Mouse (Mus musculus) hindbrain, embryonic 10.5 days (tissue): ENCODE results near the gene Sf3b2. TPM values are rescaled to one million over a fixed set of nuclear protein-coding genes. Genes with fewer than 3 reads are reported as not detected.

ENCODE experiments used
- DNase-seq: peaks from one replicate; pipeline ENCODE4 v3.0.0-alpha.2; 2017; ENCODE audit warnings: low spot score
- H3K27ac ChIP-seq: fragments of 300-500 bp; sonication (generic); 2 replicates; pipeline ENCODE4 v1.5.1; 2016; ENCODE audit warnings: mild to moderate bottlenecking, moderate library complexity
- H3K27me3 ChIP-seq: fragments of 300-500 bp; sonication (generic); 2 replicates; pipeline ENCODE4 v1.6.1; 2016; ENCODE audit warnings: mild to moderate bottlenecking; ENCODE audit not compliant: poor library complexity, insufficient read depth, severe bottlenecking
- H3K36me3 ChIP-seq: fragments of 300-500 bp; sonication (generic); 2 replicates; pipeline ENCODE4 v1.6.1; 2016; ENCODE audit warnings: mild to moderate bottlenecking, moderate library complexity
- H3K4me1 ChIP-seq: fragments of 300-500 bp; sonication (generic); replicated peaks from 2 replicates; pipeline ENCODE4 v1.6.1; 2016; ENCODE audit warnings: mild to moderate bottlenecking
- H3K4me3 ChIP-seq: fragments of 300-500 bp; sonication (generic); 2 replicates; pipeline ENCODE4 v1.5.1; 2016; ENCODE audit warnings: mild to moderate bottlenecking, moderate library complexity
- H3K9me3 ChIP-seq: fragments of 300-500 bp; sonication (generic); 2 replicates; pipeline ENCODE4 v1.6.1; 2016; ENCODE audit warnings: mild to moderate bottlenecking, moderate library complexity
- WGBS: fragments of 180-500 bp; shearing (Covaris S2); methylation state at CpG from one replicate; pipeline ENCODE4 v1.1.7; 2016; 5-methylcytosine and 5-hydroxymethylcytosine counted together
- polyA plus RNA-seq: library from polyadenylated mRNA; unstranded; fragments of >200 nt; fragmentation: Nextera tagmentation; extraction: Ambion mirVana; gene quantifications from 2 replicates; pipeline ENCODE4 v1.2.1, GENCODE M21; 2016

Gene Sf3b2
- polyA plus RNA-seq, 1 experiment from 2014 or later: 438 TPM

DNA sequence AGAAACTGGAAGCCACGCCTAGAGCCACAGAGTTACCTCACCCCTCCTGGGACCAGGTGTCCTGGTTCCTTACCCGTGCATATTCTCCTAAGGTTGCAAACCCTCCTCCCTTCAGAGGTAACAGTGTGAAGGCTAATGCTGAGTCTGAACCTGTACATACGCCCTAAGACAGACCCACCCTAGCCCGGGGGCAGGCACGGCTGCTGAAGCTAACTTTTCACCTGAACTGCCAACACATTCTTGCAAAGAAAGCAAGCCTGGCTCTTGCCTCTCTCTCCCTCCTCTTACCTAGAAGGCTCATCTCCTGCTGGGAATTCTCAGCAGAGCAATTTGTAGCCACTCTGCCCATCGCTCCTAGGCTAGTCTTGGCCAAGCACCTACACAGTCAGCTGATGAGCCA lies 5.3 kb upstream of the Sf3b2 start:
- no peak overlapping the region for H3K27ac ChIP-seq
- no peaks in the 10 kb centered on the region for H3K9me3 ChIP-seq
- H3K27me3 ChIP-seq: no peaks in the 10 kb centered on the region
- H3K36me3 ChIP-seq: peaks cover 18% of the 10 kb centered on the region
- WGBS: 78% methylated on average over 6 of the region's 6 CpGs
- peaks cover 38% of the 10 kb centered on the region for H3K4me1 ChIP-seq
- no peak for DNase-seq
- H3K4me3 ChIP-seq: no peak overlapping the region

DNA sequence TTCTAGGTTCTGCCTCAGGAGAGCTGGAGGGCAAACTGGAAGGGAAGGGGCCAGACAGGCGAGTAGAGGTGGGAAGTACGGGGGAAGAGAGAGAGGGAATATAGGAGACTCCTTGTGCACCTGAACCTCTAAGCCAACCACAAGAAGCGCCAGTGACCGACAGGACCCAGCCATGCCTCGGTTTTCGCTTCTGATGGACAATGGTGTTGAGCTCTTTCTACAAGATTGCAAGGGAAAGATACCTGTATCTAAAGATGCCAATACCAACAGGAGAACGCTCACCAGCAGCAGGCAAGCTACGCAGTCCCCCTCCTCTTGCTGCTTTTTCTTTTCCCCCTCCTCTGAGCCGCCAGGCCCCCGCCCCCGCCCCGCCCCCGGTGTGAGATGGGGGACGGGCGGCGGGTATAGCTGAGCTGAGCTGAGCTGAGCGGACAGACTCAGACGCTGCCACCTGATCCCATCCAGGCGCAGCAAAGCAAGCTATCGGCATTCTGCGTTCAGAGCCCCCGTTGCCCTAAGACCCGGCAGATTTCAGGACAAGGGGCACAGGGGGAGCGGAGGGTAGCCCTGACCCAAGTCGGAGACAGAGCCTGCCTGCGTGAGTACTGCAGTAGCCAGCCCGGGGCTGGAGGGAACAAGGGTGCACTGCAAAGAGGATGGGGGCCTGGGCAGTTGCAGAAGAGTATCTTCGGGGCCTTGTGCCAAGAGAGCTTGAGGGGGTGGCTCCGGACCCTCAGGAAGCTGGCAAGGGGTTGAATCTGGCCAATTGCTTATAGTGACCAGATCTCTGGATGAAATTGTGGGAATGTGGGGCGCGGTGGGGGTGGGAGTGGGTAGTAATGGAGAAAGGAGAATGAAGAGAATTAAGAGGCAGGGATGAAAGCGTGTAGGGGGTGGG lies 2.9 kb upstream of the Sf3b2 start, which contains the start of gene Gal3st3:
TSS of gene Gal3st3 (plus strand) at position 429 of the 898 bp plus-strand sequence.
- WGBS: 5% methylated on average over 32 of the region's 32 CpGs
- no peaks in the 10 kb centered on the region for H3K9me3 ChIP-seq
- no peaks in the 10 kb centered on the region for H3K27me3 ChIP-seq
- DNase-seq: peak; percentile 69
- H3K36me3 ChIP-seq: peaks cover 10% of the 10 kb centered on the region
- H3K4me1 ChIP-seq: peaks cover 49% of the 10 kb centered on the region
- H3K4me3 ChIP-seq: peak within 1 kb of the TSS; percentile 66
- H3K27ac ChIP-seq: peak within 1 kb of the TSS; percentile 89

DNA sequence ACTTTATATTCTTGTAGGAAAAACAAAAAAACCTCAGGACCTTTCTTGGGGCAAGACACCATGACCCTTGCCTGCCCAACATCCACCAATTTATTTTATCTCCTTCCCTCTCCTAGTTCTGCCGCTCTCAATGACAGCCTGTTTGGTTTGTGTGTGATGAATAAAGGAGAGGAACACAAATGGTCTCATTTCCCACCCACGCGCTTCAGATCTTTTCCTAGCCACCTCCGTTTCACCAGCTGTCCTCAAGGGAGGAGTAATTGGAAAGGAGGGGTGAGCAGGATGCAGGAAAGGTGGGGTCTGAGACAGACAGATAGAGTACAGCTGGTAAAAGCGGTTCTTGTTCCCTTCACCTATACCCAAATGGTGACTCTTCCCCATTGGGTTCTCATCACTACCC lies 1.4 kb upstream of the Sf3b2 start:
- peak overlapping the region; percentile 95; the same call in 1 of the 2 replicates for H3K4me3 ChIP-seq
- 86% methylated on average over 5 of the region's 5 CpGs for whole genome bisulfite sequencing
- H3K27ac ChIP-seq: no peak overlapping the region
- no peaks in the 10 kb centered on the region for H3K27me3 ChIP-seq
- H3K4me1 ChIP-seq: peaks cover 51% of the 10 kb centered on the region
- peaks cover 26% of the 10 kb centered on the region for H3K36me3 ChIP-seq
- H3K9me3 ChIP-seq: no peaks in the 10 kb centered on the region
- DNase-seq: no peak

- no peak for DNase-seq
- Histone ChIP-seq H3K4me3 (peak overlapping the region; percentile 95), H3K36me3 (peaks cover 35% of the 10 kb centered on the region), H3K27ac (peak overlapping the region; percentile 97), H3K9me3 (no peaks in the 10 kb centered on the region), H3K4me1 (peaks cover 51% of the 10 kb centered on the region), H3K27me3 (no peaks in the 10 kb centered on the region)
- 7% methylated on average over 13 of the region's 13 CpGs for WGBS
These were observed 451 bp upstream of the Sf3b2 start for GRCm38 (mm10) chr19:5295736-5296075.

- 93% methylated on average over 8 of the region's 8 CpGs for WGBS
- H3K36me3 ChIP-seq: peaks cover 96% of the 10 kb centered on the region
These were observed 16.9 kb downstream of the Sf3b2 start for GRCm38 (mm10) chr19:5278381-5278780.

DNA sequence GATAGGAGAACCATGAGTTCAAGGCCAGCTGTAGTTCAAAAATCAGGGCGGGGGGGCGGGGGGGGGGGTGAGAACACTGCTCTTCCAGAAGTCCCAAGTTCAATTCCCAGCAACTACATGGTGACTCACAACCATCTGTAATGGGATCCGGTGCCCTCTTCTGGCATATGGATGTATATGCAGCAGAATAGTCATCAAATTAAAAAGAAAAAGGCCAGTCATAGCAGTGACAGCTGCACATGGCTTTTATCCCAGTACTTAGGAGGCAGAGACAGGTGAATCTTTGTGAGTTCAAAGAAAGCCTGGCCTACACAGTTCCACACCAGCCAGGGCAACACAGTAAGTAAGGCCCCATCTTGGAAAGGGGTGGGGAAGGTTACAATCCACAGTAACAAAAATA lies 18.1 kb downstream of the Sf3b2 start:
- H3K36me3 ChIP-seq: peaks cover 84% of the 10 kb centered on the region
- WGBS: 92% methylated on average over 3 of the region's 3 CpGs
- DNase-seq: no peak

More at GRCm38 (mm10) chr19:5278381-5278780, 16.9 kb downstream of the Sf3b2 start:
- Histone ChIP-seq H3K9me3 (no peaks in the 10 kb centered on the region), H3K4me1 (peaks cover 7% of the 10 kb centered on the region), H3K27ac (no peak overlapping the region), H3K4me3 (no peak overlapping the region), H3K27me3 (no peaks in the 10 kb centered on the region)
- no peak for DNase-seq

DNA sequence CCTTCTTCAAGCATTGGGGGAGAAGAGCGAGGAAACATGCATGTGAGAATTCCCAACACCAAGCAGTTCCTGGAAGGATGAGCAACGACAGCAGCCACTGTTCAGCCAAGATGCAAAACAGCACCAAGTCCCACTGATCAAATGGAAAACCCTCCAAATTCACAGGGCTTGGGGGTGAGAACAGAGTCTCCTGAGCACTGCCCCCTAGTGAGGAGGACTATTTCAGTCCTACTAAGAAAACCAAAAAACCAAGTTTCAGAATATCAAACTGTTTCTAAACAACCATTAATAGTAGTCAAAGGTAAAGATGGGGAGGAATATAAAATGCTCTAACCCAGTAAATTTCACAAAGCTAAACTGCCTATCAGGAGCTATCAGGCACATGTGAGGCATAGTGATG lies 18.7 kb downstream of the Sf3b2 start:
- no peaks in the 10 kb centered on the region for H3K9me3 ChIP-seq
- H3K27ac ChIP-seq: no peak overlapping the region
- 93% methylated on average over 2 of the region's 2 CpGs for WGBS
- peaks cover 24% of the 10 kb centered on the region for H3K4me1 ChIP-seq
- H3K27me3 ChIP-seq: no peaks in the 10 kb centered on the region
- no peak overlapping the region for H3K4me3 ChIP-seq
- peaks cover 78% of the 10 kb centered on the region for H3K36me3 ChIP-seq
- DNase-seq: no peak

More for the DNA sequence above, 18.1 kb downstream of the Sf3b2 start:
- Histone ChIP-seq H3K27me3 (no peaks in the 10 kb centered on the region), H3K9me3 (no peaks in the 10 kb centered on the region), H3K27ac (no peak overlapping the region), H3K4me1 (peaks cover 18% of the 10 kb centered on the region), H3K4me3 (no peak overlapping the region)

- Histone ChIP-seq H3K27me3 (no peaks in the 10 kb centered on the region), H3K4me1 (peaks cover 29% of the 10 kb centered on the region), H3K27ac (no peak overlapping the region), H3K4me3 (no peak overlapping the region), H3K9me3 (no peaks in the 10 kb centered on the region), H3K36me3 (peaks cover 70% of the 10 kb centered on the region)
- 93% methylated on average over 5 of the region's 5 CpGs for WGBS
- DNase-seq: no peak
These were observed 19.5 kb downstream of the Sf3b2 start for GRCm38 (mm10) chr19:5275736-5276135.

- Histone ChIP-seq H3K36me3 (peaks cover 60% of the 10 kb centered on the region), H3K4me3 (no peak overlapping the region), H3K27ac (no peak overlapping the region), H3K9me3 (no peaks in the 10 kb centered on the region), H3K4me1 (peaks cover 35% of the 10 kb centered on the region), H3K27me3 (no peaks in the 10 kb centered on the region)
- WGBS: 95% methylated on average over 11 of the region's 13 CpGs
- no peak for DNase-seq
These were observed 20.6 kb downstream of the Sf3b2 start for GRCm38 (mm10) chr19:5274641-5275040.

GRCm38 (mm10) chr19:5273916-5274315 lies 21.3 kb downstream of the Sf3b2 start:
- Histone ChIP-seq H3K4me1 (peaks cover 35% of the 10 kb centered on the region), H3K36me3 (peaks cover 53% of the 10 kb centered on the region), H3K27me3 (no peaks in the 10 kb centered on the region), H3K9me3 (no peaks in the 10 kb centered on the region), H3K27ac (peak overlapping the region; percentile 90; the same call in 1 of the 2 replicates), H3K4me3 (no peak overlapping the region)
- 83% methylated on average over 4 of the region's 4 CpGs for WGBS
- DNase-seq: no peak

- H3K9me3 ChIP-seq: no peaks in the 10 kb centered on the region
- H3K27me3 ChIP-seq: no peaks in the 10 kb centered on the region
- peaks cover 39% of the 10 kb centered on the region for H3K4me1 ChIP-seq
- H3K27ac ChIP-seq: peak within 1 kb of the TSS; percentile 90
- DNase-seq: peak; percentile 89
- H3K36me3 ChIP-seq: peaks cover 44% of the 10 kb centered on the region
- peak within 1 kb of the TSS; percentile 93 for H3K4me3 ChIP-seq
- under 1% methylated on average over 97 of the region's 97 CpGs for WGBS
These were observed 22.2 kb downstream of the Sf3b2 start, which contains the start of gene Pacs1 for GRCm38 (mm10) chr19:5272801-5273733. Gene Pacs1, minus strand, starts transcription at chr19:5273119.

GRCm38 (mm10) chr19:5272326-5272795 lies 22.9 kb downstream of the Sf3b2 start:
- no peaks in the 10 kb centered on the region for H3K27me3 ChIP-seq
- H3K27ac ChIP-seq: peak overlapping the region; percentile 90
- peak overlapping the region; percentile 93 for H3K4me3 ChIP-seq
- DNase-seq: peak; percentile 63
- H3K36me3 ChIP-seq: peaks cover 37% of the 10 kb centered on the region
- peaks cover 39% of the 10 kb centered on the region for H3K4me1 ChIP-seq
- H3K9me3 ChIP-seq: no peaks in the 10 kb centered on the region
- WGBS: under 1% methylated on average over 30 of the region's 30 CpGs
